Mouse (Mus musculus): ENCODE measurements at regions not wholly inside any gene's neighbourhood (a gene's known extent, or its start where the extent isn't known, plus 50 kb on each side); places are given as distances from the start of the nearest gene placed in this dataset.
A peak's percentile ranks its signal among the peaks of the same experiment; 100 is the strongest.

- DNase-seq: no peak
Observed at GRCm38 (mm10) chr3:66592259-66592658, 295.6 kb upstream of the Veph1 start.

- DNase-seq: peak; percentile 11
Observed at GRCm38 (mm10) chr3:66590775-66591174, 294.1 kb upstream of the Veph1 start.

GRCm38 (mm10) chr3:66589483-66589882, 292.8 kb upstream of the Veph1 start:
- no peak for DNase-seq

- no peak for DNase-seq
Observed at GRCm38 (mm10) chr3:66584831-66585230, 288.2 kb upstream of the Veph1 start.

- DNase-seq: no peak
Observed at GRCm38 (mm10) chr3:66584101-66584500, 287.5 kb upstream of the Veph1 start.

GRCm38 (mm10) chr3:66576659-66577058, 280.0 kb upstream of the Veph1 start:
- DNase-seq: no peak

- DNase-seq: no peak
Observed at GRCm38 (mm10) chr3:66574321-66574720, 277.7 kb upstream of the Veph1 start.

- DNase-seq: no peak
Observed at GRCm38 (mm10) chr3:66572887-66573519, 276.4 kb upstream of the Veph1 start.

- peak; percentile 14 for DNase-seq
Observed at GRCm38 (mm10) chr3:66570342-66570741, 273.7 kb upstream of the Veph1 start.

- DNase-seq: no peak
Observed at GRCm38 (mm10) chr3:66564268-66565245, 267.9 kb upstream of the Veph1 start.

GRCm38 (mm10) chr3:66563329-66563728, 266.7 kb upstream of the Veph1 start:
- no peak for DNase-seq

- no peak for DNase-seq
Observed at GRCm38 (mm10) chr3:66555538-66555937, 258.9 kb upstream of the Veph1 start.

- DNase-seq: no peak
Observed at GRCm38 (mm10) chr3:66550920-66551319, 254.3 kb upstream of the Veph1 start.

- DNase-seq: no peak
Observed at GRCm38 (mm10) chr3:66546576-66546975, 249.9 kb upstream of the Veph1 start.

- peak; percentile 46 for DNase-seq
Observed at GRCm38 (mm10) chr3:66544139-66544933, 247.7 kb upstream of the Veph1 start.

GRCm38 (mm10) chr3:66542865-66543264, 246.2 kb upstream of the Veph1 start:
- no peak for DNase-seq

- DNase-seq: no peak
Observed at GRCm38 (mm10) chr3:66537913-66538312, 241.3 kb upstream of the Veph1 start.

GRCm38 (mm10) chr3:66537106-66537893, 240.7 kb upstream of the Veph1 start:
- no peak for DNase-seq

- DNase-seq: no peak
Observed at GRCm38 (mm10) chr3:66536673-66537072, 240.0 kb upstream of the Veph1 start.

- no peak for DNase-seq
Observed at GRCm38 (mm10) chr3:66535786-66536529, 239.3 kb upstream of the Veph1 start.

- no peak for DNase-seq
Observed at GRCm38 (mm10) chr3:66519925-66520324, 223.3 kb upstream of the Veph1 start.

- DNase-seq: peak; percentile 12
Observed at GRCm38 (mm10) chr3:66518289-66518688, 221.7 kb upstream of the Veph1 start.
